Mouse (Mus musculus): Measurements from ENCODE around the gene Col17a1.
A peak's percentile ranks its signal among the peaks of the same experiment; 100 is the strongest.

Col17a1 gene

DNA sequence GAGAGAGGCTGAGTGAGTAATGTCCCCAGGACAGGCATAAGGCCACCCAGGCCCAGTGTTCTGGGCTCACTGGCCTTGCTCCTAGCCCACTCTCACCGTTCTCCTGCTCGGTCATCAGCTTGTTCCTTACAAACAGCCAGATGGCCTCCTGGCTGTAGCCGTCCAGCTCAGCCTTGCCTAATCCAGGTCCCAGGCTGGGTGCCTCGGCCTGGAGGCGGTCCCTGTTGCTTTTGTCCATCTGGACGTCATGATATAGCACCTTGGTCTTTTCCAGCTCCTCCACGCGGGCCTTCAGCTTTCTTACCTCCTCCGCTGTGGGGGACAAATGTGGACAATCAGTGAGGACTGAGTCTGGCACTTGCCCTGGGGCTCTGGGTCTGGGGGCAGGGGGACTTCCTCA lies 23.5 kb downstream of the Col17a1 start:
- DNase-seq (ENCODE audit: low spot score in 2 of 2): no peak

DNA sequence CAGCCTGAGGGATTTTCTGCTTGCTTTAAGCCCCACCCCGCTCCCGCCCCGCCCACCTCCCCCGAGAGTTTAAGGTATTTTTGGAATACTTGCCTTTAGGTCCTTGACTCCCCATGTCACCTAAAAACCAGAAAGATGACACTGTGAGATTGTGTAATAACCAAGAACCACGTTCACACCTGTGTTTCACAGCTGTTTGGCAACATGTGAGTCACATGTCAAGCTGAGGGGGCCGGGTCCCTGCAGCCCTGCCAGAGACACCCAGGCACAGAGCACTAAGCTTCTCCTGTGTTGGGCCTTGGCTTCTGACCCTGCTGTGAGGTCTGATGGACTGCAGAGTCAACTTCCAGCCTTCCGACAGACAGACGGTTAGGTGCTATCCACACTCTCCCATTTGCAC lies 24.3 kb downstream of the Col17a1 start:
- no peak for DNase-seq (ENCODE audit: low spot score in 2 of 2)

DNA sequence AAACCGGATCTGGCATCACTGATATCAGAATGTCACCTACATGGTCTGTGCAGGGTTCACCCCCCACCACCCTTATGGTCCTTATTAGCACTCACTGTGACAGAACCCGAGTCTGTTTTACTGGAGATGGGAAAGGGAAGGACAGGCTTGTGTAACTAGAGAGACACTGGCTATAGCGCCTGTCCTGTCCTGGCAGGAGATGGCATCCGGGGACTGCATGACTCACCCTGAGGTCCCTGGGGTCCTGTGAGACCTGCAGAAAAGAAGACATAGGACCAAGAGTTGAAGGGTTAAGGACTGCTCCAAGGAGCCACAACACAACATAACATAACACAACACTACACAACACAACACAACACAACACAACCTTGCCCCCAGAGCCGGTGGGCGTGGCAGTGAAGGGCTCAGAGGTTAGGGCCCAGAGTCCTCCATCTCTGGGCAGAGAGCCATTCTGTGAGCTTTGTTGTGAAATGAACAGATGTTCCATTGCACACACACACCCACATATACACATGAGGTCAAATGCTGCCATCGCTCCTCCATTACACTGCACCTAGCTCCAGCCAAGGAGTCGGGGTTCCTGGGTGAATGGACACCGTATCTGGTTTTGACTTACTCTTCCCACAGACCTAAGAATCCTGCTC lies 32.0 kb downstream of the Col17a1 start:
- no peak for DNase-seq (ENCODE audit: low spot score in 2 of 2)

DNA sequence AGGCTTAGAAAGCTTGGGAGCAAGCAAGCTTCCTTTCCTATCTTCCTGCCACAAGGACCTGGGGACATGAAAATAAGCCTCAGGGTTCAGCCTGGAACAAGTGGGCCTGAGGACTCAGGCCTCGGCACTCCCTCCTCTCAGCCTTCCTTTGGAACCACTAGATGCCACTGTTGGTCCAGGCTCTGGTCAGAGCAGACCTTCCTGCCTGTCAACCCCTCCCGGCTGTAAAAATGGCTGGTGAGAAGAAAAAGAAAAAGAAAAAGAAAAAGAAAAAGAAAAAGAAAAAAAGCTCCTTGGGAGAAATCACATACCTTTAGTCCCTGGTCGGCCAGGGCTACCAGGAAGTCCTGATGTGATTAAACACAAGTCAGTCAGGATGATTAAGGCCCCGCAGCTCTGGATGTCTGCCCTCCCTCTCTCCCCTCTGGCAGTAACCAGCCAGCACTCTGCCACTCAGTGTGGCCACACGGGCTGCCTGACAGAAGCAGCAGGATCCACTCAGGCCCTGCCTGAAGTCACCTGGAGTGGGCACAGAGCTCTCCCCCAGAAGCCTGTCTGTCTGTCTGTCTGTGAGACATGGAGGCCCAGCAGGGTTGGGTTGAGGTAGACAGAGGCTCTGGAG lies 32.9 kb downstream of the Col17a1 start:
- peak; percentile 51 to 56 for DNase-seq (ENCODE audit: low spot score in 2 of 2)

DNA sequence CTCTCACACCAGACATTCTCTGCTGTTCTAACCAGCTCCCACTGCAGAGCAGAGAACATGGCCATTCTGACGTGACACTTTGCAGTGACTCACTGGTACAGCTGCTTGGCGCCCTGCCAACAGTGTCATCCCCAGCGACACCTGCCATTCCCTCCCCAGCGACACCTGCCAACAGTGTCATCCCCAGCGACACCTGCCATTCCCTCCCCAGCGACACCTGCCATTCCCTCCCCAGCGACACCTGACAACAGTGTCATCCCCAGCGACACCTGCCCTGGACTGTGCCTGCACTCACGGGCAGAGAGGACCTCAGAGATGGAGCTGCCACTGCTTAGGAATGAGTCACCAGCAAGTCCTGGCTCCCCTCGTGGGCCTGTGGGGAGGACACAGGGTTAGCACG lies 37.0 kb downstream of the Col17a1 start:
- no peak for DNase-seq (ENCODE audit: low spot score in 2 of 2)

DNA sequence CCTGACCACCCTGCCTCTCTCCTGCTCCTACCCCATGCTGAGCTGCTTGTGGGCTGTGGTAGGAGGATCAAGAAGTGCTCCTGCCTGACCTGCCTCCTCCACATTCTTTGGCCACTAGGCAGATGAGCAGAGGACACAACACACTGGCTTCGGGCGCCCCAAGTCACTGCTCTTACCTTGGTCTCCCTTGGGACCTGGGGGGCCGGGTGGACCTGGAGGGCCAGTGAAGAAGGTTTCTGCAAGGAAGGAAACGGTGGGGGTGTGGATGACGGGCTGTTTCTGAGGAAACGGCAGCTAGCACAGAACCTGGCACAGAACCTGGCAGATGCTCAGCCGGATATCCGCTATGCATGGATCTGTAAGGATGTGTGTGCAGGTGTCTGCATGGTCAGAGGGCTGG lies 38.7 kb downstream of the Col17a1 start:
- no peak for DNase-seq (ENCODE audit: low spot score in 2 of 2)

DNA sequence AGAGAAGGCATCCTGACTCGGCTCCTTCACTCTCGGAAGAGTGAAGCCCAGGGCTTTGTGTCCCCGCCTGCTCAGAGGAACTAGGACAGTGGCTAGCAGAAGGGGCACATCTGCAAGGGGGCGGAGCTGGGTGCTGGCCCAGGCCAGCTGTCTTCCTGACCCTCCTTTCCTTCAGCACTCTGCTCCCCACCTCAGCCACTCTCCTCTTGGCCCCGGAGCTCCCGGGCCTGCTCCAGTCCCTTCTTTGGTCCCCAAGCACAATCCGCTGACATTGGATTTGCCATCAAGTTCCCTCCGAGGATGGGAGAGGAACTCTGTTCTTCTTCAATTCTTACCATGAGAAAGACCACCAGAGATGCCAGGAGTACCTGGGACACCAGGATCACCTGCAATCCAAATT lies 39.6 kb downstream of the Col17a1 start:
- no peak for DNase-seq (ENCODE audit: low spot score in 2 of 2)

DNA sequence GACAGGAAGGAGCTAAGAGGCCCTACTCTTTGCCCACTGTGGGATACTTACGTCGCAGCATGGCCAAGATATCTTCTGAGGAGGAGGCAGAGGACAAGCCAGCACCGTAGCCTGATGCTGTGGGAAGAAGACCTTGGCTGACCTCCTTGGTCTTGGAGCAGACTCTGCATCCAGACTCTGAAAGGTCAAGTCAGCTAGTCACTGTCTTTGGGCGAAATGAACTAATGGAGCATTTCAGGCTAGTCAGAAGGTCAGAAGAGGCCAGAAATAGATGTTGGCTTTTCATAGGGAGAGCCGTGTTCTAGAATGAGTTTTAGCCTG lies 40.8 kb downstream of the Col17a1 start:
- no peak for DNase-seq (ENCODE audit: low spot score in 2 of 2)

DNA sequence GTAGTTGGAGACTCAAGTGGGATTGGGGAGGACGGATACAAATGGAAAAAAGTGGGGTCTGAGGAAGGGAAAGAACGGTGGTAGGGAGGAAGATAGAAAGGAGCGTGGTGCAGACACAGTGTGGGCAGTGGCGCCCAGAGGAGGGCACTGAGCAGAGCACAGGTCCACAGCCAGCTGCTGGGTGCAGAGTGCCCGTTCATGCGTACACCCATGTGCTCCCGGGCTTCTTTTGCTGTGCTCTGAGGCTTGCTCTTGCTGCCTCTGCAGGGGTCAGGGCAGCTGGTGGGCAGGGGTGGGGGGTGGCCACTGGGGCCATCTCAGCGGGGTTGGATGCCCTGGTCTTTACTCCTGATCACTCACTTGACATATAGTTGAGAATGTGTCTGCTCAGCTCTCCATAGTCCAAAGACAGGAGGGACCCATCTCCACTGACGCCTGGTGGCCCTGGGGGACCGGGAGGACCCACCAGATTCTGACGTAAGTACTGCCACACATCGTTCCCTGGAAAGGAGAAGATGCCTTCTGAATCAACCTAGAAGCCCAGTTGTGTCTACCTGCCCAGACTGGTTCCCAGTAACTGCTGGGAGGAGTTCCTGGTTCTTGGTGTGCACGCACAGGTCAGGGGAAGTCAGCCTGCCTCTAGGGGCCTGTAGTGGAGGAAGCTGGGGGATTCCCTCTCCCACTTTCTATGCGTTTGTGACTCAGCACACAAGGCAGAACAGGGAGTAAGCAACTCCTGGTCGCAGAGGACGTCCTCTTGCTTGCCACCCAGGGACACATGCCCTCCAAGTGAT lies 41.3 kb downstream of the Col17a1 start:
- no peak for DNase-seq (ENCODE audit: low spot score in 2 of 2)

DNA sequence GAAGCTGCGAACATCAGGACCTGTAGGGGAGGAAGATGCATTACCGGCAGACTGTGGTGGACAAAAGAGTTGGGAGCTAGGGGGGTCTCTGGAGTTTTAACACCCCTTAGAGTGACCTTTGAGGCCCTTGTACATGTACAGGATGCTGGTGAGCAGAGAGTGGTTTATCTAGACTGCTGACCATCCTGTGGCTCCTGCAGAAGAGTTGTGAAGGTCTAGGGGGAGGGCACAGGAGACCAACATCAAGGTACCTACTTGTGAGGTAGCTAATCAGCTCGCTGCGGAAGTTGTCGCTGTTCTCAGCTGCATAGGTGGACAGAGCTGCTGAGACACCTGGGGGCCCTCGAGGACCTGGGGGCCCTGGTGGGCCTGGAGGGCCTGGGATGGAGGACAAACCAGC lies 42.8 kb downstream of the Col17a1 start:
- DNase-seq (ENCODE audit: low spot score in 2 of 2): no peak

DNA sequence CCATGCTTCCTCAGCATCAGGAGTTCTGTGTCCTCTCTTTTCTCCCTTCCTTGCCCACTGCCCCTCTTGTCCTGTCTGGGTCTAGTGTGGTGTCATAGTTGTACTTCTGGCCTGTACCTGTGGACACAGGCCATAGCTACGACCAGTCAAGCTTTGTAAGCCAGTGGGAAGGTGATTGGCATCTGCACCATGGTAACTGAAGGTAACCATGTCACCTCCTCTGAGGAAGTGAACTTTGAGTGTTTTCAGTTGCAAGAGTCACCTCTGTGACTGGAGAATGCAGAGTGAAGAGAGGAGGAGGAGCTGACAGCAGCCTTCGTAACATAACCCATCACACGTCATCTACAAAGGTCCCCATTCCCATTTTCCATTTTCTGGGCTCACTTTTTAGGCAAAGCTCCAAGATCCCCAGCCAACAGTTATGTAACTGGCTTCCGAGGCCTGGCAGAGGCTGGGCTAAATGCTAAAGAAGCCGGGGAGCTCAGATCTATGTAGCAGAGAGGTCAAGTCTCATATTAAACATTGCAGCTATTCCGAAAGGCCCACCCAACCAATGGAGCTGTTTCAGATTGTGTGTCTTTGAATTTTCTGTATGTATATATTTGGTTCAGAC lies 45.3 kb downstream of the Col17a1 start:
- DNase-seq (ENCODE audit: low spot score in 2 of 2): no peak

DNA sequence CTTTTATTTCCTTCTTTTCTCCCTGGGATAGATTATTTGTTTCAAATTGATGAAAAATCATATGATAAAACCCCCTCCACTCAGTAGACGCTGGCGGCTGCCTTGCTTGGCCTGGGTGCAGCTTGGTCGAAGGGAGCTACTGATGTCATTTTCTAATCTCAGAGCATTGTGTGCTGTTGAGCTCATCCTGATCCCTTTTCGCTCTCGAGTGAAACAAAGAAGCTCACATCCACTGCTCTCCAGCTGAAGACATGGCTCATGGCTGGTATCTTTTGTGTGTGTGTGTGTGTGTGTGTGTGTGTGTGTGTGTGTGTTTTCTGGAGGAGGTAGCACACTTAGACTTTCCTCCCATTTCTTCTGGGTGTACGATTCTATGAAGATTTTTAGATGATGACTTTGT lies 46.3 kb downstream of the Col17a1 start:
- DNase-seq (ENCODE audit: low spot score in 2 of 2): peak; percentile 27 to 31

DNA sequence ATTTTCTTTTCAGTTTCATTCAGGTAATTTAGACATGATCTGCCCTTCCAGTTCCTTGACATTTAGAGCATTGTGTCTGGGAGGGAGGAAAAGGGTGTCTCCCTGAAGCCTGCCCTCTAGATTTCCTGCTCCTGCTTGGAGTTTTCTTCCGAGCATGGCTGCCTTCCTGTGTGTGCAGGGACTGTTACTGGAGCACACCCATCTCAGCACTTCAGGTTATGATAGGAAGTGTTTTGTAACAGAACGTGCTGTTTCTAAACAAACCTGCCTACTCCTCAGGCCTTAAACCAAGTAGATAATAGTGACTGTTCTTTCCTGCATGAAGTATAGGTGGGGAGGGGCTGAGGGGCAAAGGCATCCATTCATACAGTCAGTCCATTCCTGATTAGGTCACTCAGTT lies 48.0 kb downstream of the Col17a1 start:
- DNase-seq (ENCODE audit: low spot score in 2 of 2): no peak

DNA sequence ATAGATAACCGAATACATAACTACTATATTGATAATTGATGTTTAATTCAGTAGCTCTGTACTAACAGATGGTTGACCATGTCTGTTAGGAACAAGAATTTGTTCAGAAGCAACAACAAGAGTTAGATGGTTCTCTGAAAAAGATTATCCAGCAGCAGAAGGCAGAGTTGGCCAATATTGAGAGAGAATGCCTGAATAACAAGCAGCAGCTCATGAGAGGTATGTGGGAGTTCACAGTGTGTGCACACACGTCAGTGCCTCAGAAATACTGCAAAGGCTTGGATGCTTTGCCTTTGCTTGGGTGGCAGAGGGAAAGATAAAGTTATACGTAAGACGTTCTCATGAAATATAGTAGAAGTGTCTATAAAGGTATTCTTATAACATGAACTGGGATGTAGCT lies 56.5 kb downstream of the Col17a1 start:
- DNase-seq (ENCODE audit: low spot score in 2 of 2): no peak

DNA sequence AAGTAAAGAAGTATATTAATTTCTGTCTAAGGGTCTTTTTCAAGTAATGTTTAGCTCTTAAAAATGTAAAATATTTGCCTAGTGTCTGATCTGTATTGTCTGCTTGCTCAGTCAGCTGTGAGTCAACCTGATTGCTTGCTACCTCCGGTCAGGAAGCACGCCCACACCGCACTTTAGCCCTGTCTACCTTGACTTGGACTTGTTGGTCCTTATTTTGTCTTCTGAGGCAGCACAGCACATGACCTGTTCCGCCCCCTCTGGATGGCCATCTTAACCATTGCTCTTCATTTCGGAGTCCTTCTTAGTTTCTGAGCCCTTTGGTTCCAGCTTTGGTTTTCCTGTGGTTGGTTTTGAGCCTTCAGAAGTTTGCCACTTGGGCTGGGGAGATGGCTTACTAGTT lies 60.1 kb downstream of the Col17a1 start:
- no peak for DNase-seq (ENCODE audit: low spot score in 2 of 2)

DNA sequence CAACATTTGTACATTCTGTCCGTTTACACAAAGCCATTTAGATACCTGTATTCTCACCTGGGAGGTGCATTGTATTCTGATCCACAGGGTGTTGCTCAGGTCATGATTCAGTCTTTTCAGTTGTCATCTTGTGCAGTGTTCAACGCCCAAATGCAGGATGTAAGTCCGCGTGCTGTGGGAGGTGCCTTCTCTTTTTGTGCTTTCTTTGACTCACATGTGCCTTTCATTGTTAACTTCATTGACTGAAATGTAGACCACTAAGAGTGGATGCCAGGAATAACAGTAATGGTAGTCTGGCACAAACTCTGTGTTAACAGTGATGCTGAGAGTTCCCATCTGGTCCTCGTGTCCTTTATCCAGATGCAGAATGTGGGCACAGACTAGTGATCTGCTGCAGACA lies 61.5 kb downstream of the Col17a1 start:
- DNase-seq (ENCODE audit: low spot score in 2 of 2): no peak

DNA sequence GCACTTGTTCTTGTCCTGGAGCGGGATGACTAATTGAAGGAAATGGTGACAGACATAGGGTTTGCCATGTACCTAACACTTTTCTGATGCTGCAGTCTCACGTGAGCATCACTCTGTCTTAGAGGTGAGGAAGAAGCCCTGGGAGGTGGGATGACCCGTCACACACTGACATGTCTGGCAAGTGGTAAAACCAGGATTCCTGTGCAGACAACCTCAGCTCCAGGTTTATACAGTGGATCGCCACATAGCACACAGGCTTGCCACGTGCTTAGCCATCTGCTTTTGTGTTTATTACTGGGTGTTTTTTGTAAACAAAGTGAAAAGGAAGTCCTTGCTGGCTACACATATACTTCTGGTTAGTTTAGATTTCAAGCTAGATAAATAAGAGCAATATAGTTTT lies 62.8 kb downstream of the Col17a1 start:
- DNase-seq (ENCODE audit: low spot score in 2 of 2): peak in 1 of 2 experiments; percentile 17

DNA sequence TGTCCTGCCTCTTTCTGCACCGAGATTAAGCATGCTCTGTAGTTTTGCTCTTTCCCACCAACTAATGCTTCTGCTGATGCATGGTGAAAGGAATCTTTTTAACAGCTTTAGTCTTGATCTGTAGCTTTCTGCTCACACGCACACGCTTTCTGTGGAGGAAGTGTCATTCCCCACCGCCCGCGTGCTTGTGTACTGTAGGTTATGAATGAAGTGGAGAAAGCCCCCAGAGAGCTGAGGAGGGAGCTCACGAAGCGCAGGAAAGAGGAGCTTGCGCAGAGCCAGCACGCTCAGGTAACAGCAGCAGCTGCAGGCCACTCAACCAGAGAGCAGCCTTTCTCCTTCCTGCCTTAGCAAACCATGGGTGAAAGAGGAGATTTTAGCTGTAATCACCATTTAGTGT lies 64.4 kb downstream of the Col17a1 start:
- DNase-seq (ENCODE audit: low spot score in 2 of 2): no peak

DNA sequence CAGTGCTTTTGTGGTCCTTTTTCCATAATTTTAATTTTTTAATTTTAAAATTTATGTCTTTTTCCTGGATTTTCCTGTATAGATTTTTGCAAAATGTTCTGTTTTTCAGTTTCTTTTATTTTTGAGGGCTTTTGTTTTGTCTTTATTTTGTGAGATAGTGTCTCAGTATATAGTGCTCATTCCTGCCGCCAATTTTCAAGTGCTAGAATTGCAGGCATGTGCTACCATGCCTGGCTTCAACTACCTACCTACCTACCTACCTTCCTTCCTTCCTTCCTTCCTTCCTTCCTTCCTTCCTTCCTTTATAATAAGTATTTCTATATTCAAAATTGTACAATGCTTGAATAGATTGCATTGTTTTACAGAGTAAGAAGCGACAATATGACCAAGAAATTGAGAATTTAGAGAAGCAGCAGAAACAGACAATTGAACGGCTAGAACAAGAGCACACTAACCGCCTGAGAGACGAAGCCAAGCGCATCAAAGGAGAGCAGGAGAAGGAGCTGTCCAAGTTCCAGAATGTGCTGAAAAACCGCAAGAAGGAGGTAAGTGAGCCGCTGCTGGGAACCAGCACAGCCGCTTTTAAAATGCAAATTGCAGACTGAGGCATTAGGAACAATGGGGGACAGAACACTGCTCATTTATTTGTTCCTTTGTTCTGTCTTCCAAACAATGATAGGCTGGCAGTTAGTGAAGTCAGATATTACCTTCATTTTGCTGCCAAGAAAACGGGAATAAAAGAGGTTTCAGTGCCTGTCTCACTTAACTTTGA lies 66.8 kb downstream of the Col17a1 start:
- DNase-seq (ENCODE audit: low spot score in 2 of 2): no peak

DNA sequence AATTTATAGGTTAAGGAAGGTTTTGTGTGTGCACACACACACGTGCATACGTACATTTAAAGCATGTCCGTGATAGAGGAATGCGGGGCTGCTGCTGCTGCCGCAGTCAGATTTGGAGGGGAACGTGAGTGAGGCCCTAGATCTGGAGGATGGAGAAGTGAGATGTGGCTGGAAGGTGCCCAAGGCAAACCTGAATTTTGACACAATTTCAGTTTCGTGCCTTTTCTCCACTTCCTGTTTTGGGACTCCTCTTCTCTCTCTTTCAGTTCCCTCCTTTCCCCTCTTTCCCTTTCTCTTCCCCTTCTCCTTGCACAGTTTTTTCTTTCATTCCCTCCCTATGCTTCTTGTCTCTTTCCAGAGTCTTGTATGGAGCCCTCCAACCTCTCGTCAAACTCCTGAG lies 70.4 kb downstream of the Col17a1 start:
- no peak for DNase-seq (ENCODE audit: low spot score in 2 of 2)

DNA sequence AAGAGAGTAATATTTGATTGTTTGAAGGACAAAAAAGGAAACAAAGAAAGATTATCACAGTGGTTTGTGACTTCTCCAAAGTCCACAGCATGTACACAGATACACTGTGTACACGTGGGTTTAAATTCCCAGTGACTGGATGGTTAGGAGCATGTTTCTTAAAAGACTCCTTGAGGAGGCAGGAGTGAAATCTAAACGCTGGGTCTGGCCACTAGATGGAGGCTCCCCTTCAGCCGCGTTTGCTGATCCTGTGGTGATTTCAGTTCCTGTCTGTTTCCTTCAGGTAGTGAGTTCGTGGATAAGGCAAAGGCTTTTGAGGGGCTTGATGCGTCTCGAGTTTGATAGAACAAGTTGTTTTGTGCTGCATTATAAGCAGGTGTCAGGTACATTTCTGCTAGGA lies 78.5 kb downstream of the Col17a1 start:
- no peak for DNase-seq (ENCODE audit: low spot score in 2 of 2)

DNA sequence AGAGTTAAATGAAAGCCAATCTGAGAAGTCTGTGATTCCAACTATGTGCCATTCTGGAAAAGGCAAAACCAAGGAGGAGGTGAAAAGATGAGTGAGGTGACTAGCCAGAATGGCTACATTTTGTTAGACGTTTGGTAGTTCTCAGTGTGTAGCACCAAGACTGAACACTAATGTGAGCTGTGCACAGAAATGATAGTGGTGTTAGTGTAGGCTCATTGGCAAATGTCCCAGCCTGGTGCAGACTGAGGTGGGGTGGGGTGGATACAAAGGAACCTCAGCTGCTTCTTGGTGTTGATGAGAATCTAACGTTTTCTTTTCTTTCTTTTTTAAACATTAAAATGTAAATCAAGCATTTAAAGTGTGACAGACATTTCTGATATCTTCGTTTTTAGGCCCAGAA lies 83.4 kb downstream of the Col17a1 start:
- DNase-seq (ENCODE audit: low spot score in 2 of 2): no peak
